Mouse (Mus musculus) retina, embryonic 14.5 days (tissue): ENCODE measurements at regions not wholly inside any gene's neighbourhood (a gene's known extent, or its start where the extent isn't known, plus 50 kb on each side); places are given as distances from the start of the nearest gene placed in this dataset.

Source experiments
- DNase-seq: peaks from one replicate; pipeline ENCODE4 v3.0.0-alpha.2; 2015; ENCODE audit warnings: low spot score

GRCm38 (mm10) chr3:34764559-34764958 is 114.4 kb downstream of the Sox2 start:
- DNase-seq, result no peak

GRCm38 (mm10) chr3:34765151-34765550 is 114.9 kb downstream of the Sox2 start:
- no peak for DNase-seq

GRCm38 (mm10) chr3:34769818-34770217 is 119.6 kb downstream of the Sox2 start:
- no peak for DNase-seq

- DNase-seq, result no peak
Measured at GRCm38 (mm10) chr3:34770271-34770670, 120.1 kb downstream of the Sox2 start.

GRCm38 (mm10) chr3:34772035-34772434 is 121.8 kb downstream of the Sox2 start:
- no peak for DNase-seq

GRCm38 (mm10) chr3:34773678-34774425 is 123.6 kb downstream of the Sox2 start:
- DNase-seq, result peak; percentile 14

GRCm38 (mm10) chr3:34781770-34782169 is 131.6 kb downstream of the Sox2 start:
- no peak for DNase-seq

GRCm38 (mm10) chr3:34783398-34783797 is 133.2 kb downstream of the Sox2 start:
- DNase-seq, result no peak

- no peak for DNase-seq
Measured at GRCm38 (mm10) chr3:34787211-34787610, 137.0 kb downstream of the Sox2 start.

GRCm38 (mm10) chr3:34795103-34795983 is 145.1 kb downstream of the Sox2 start:
- DNase-seq, result peak; percentile 69

- peak; percentile 16 for DNase-seq
Measured at GRCm38 (mm10) chr3:34795984-34796266, 145.7 kb downstream of the Sox2 start.

GRCm38 (mm10) chr3:34808833-34809232 is 158.6 kb downstream of the Sox2 start:
- DNase-seq, result no peak

GRCm38 (mm10) chr3:34811753-34812152 is 161.5 kb downstream of the Sox2 start:
- no peak for DNase-seq

- DNase-seq, result no peak
Measured at GRCm38 (mm10) chr3:34813046-34813625, 162.9 kb downstream of the Sox2 start.

GRCm38 (mm10) chr3:34825036-34825435 is 174.8 kb downstream of the Sox2 start:
- no peak for DNase-seq

GRCm38 (mm10) chr3:34826396-34826795 is 176.2 kb downstream of the Sox2 start:
- no peak for DNase-seq

- DNase-seq, result no peak
Measured at GRCm38 (mm10) chr3:34828453-34829206, 178.4 kb downstream of the Sox2 start.

- DNase-seq, result peak; percentile 64
Measured at GRCm38 (mm10) chr3:34836741-34837267, 186.6 kb downstream of the Sox2 start.

GRCm38 (mm10) chr3:34837644-34838332 is 187.6 kb downstream of the Sox2 start:
- peak; percentile 70 for DNase-seq

GRCm38 (mm10) chr3:34860877-34861649 is 210.9 kb downstream of the Sox2 start:
- DNase-seq, result peak; percentile 74
